Mouse (Mus musculus) lung, postnatal 0 days (tissue): Measurements from ENCODE around the gene Hmbs.

Source experiments
- CTCF ChIP-seq: IDR thresholded peaks from 2 replicates; pipeline ENCODE4 v1.5.1; 2016; ENCODE audit warnings: antibody characterized with exemption, mild to moderate bottlenecking
- EP300 ChIP-seq: IDR thresholded peaks from 2 replicates; pipeline ENCODE4 v1.6.1; 2016; ENCODE audit warnings: antibody characterized with exemption, mild to moderate bottlenecking, control low read depth

DNA sequence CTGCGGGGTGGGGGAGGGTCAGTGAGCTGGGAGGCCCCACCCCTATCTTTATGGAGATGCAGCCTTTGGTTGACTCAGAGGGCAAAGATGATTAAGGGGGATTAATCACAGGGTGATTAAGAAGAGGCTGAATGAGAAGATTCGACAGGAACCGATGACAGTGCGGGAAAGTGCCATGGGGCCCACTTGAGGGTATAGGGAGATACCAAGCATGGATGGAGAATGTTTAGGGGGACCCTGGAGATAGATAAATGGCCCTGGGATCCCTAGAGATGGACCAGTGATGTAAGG, 29.8 kb downstream of the Hmbs start:
- no peak for TF ChIP-seq CTCF
- TF ChIP-seq EP300: no peak
